Mouse (Mus musculus) monocyte, adult 5-6 weeks (primary cell): ENCODE results near the gene Nell2. TPM values are rescaled to one million over a fixed set of nuclear protein-coding genes. Genes with fewer than 3 reads are reported as not detected.
"Not testable (repeated sequence)": the region's sequence is repeated elsewhere in the genome, so short reads cannot be mapped to it uniquely, and the experiment has no call there.

Source experiments
- ATAC-seq: fragments of 153-309, 156-312 bp; replicated peaks from 2 replicates; pipeline ENCODE4 v1.8.0; 2017; ENCODE audit warnings: mild to moderate bottlenecking; ENCODE audit not compliant: low TSS enrichment, insufficient number of reproducible peaks, severe bottlenecking, poor library complexity, low FRiP score
- total RNA-seq: library from RNA; stranded (forward); fragments of 200-1000, 200-491, 200-594 nt; gene quantifications from 3 replicates; pipeline ENCODE4 v1.2.3, GENCODE M21; 2017

Gene Nell2
- not detected in 3 replicates for total RNA-seq

- no peak for ATAC-seq
Measured at GRCm38 (mm10) chr15:95527948-95528861, at the start of gene Nell2. Nell2 (minus strand) TSS chr15:95528559.

GRCm38 (mm10) chr15:95574661-95575060 is 46.3 kb upstream of the Nell2 start:
- ATAC-seq: no peak

- ATAC-seq: no peak
Measured at GRCm38 (mm10) chr15:95569606-95570005, 41.2 kb upstream of the Nell2 start.

- no peak for ATAC-seq
Measured at GRCm38 (mm10) chr15:95565160-95565559, 36.8 kb upstream of the Nell2 start.

GRCm38 (mm10) chr15:95561303-95561702 is 32.9 kb upstream of the Nell2 start:
- ATAC-seq: no peak

GRCm38 (mm10) chr15:95550011-95550410 is 21.7 kb upstream of the Nell2 start:
- ATAC-seq: no peak

- ATAC-seq: no peak
Measured at GRCm38 (mm10) chr15:95542632-95543031, 14.3 kb upstream of the Nell2 start.

GRCm38 (mm10) chr15:95536724-95537123 is 8.4 kb upstream of the Nell2 start:
- no peak for ATAC-seq

GRCm38 (mm10) chr15:95536230-95536629 is 7.9 kb upstream of the Nell2 start:
- ATAC-seq: no peak

GRCm38 (mm10) chr15:95534644-95535043 is 6.3 kb upstream of the Nell2 start:
- ATAC-seq: no peak

- no peak for ATAC-seq
Measured at GRCm38 (mm10) chr15:95527461-95527947, 855 bp downstream of the Nell2 start.

- ATAC-seq: no peak
Measured at GRCm38 (mm10) chr15:95526626-95527411, 1.5 kb downstream of the Nell2 start.

GRCm38 (mm10) chr15:95525997-95526396 is 2.4 kb downstream of the Nell2 start:
- no peak for ATAC-seq

GRCm38 (mm10) chr15:95518204-95518603 is 10.2 kb downstream of the Nell2 start:
- ATAC-seq: no peak

GRCm38 (mm10) chr15:95513306-95513705 is 15.1 kb downstream of the Nell2 start:
- not testable (repeated sequence) for ATAC-seq

- no peak for ATAC-seq
Measured at GRCm38 (mm10) chr15:95495666-95496065, 32.7 kb downstream of the Nell2 start.

GRCm38 (mm10) chr15:95495193-95495592 is 33.2 kb downstream of the Nell2 start:
- no peak for ATAC-seq

- ATAC-seq: no peak
Measured at GRCm38 (mm10) chr15:95492201-95492600, 36.2 kb downstream of the Nell2 start.

- no peak for ATAC-seq
Measured at GRCm38 (mm10) chr15:95489174-95489573, 39.2 kb downstream of the Nell2 start.
